Comparison of ENCODE assay signal across 11 mouse cellular contexts in the genomic region with DNA sequence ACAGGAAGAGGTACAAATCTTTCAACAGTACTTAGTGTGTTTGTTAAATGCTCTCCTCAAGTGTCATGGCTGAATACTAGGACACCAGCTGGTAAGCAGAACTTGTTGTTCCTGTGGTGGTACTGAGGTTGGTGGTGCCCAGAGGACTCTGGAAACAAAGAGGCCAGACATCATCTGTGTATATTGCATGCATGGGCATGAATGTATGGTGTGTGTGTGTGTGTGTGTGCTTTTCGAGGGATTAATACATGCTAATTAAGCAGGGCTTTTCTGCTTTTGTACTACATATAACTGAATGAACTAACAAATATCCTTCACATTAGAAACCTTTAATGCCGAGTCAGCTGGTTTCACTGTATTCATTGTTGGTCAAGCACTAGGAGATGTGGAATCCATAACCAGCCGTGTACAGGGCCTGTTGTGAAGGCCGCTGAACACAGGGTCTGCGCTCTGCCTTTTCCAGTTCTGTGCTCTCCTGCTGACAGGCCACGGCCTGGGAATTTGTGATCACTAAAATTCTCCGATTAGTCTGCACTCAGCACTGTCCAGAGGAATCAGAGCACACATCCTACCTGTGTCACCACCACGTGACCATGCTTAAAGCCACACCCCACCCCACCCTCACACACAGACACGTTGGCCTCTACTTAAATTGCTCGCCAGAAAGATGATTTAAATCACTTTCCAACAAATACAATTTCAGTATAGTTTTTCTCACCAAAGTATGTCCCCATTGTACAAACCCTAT.
DNase-seq lines count a peak whose midpoint lies in the region; ATAC-seq and TF ChIP-seq lines count a peak whose summit lies in the region.
"Had no signal": no experiment of that assay in that cellular context is flagged by ENCODE, and none has a peak within 500 bp of the region (broad histone marks: within the 10 kb centered on the region; RNA-seq: fewer than 3 reads in every experiment).

No protein-coding gene starts in this region.

- no peak overlapping the region for H3K4me2 ChIP-seq in forebrain, embryonic 12.5 days
- no peak overlapping the region for H3K4me2 ChIP-seq in forebrain, embryonic 16.5 days (ENCODE audit: low read length)
- no peak overlapping the region for H3K4me2 ChIP-seq in lung, embryonic 14.5 days
- H3K4me2 ChIP-seq: liver, embryonic 11.5 days had no signal

- H3K9me3 ChIP-seq in forebrain, embryonic 12.5 days, result no peaks in the 10 kb centered on the region
- H3K9me3 ChIP-seq in forebrain, embryonic 16.5 days (ENCODE audit: control insufficient read depth, low read length), result no peaks in the 10 kb centered on the region
- no peaks in the 10 kb centered on the region for H3K9me3 ChIP-seq in lung, embryonic 14.5 days (ENCODE audit: low read depth, low read length)
- H3K9me3 ChIP-seq in embryonic facial prominence, embryonic 10.5 days, result no peaks in the 10 kb centered on the region
- no peaks in the 10 kb centered on the region for H3K9me3 ChIP-seq in limb, embryonic 10.5 days (replicated peaks)

- H3K9ac ChIP-seq in forebrain, embryonic 12.5 days, result no peak overlapping the region
- H3K9ac ChIP-seq in forebrain, embryonic 16.5 days (replicated peaks; ENCODE audit: low read depth, low read length), result no peak overlapping the region
- no peak overlapping the region for H3K9ac ChIP-seq in lung, embryonic 14.5 days

- peak overlapping the region; percentile 47; the same call in 1 of the 2 replicates for H3K27ac ChIP-seq in forebrain, embryonic 12.5 days
- H3K27ac ChIP-seq in forebrain, embryonic 16.5 days (ENCODE audit: low read length), result no peak overlapping the region
- peak overlapping the region; percentile 30; the same call in 1 of the 2 replicates for H3K27ac ChIP-seq in lung, embryonic 14.5 days (ENCODE audit: low read depth)
- H3K27ac ChIP-seq in embryonic facial prominence, embryonic 10.5 days (replicated peaks), result peak overlapping the region; percentile 24; the same call in 1 of the 2 replicates
- H3K27ac ChIP-seq in limb, embryonic 10.5 days, result 0 out of 2 replicates have a peak overlapping the region, but pooled peaks have one; percentile 25

- no peak for TF ChIP-seq CTCF in lung, embryonic 14.5 days (IDR thresholded peaks at IDR 0.05; ENCODE audit: low read depth)

- H3K4me1 ChIP-seq in forebrain, embryonic 12.5 days, result peaks cover 35% of the 10 kb centered on the region
- peaks cover 9% of the 10 kb centered on the region for H3K4me1 ChIP-seq in forebrain, embryonic 16.5 days (replicated peaks; ENCODE audit: control insufficient read depth, insufficient read depth, low read length)
- H3K4me1 ChIP-seq in lung, embryonic 14.5 days (ENCODE audit: insufficient read depth), result peaks cover 46% of the 10 kb centered on the region
- H3K4me1 ChIP-seq in embryonic facial prominence, embryonic 10.5 days, result peaks cover 60% of the 10 kb centered on the region
- peaks cover 31% of the 10 kb centered on the region for H3K4me1 ChIP-seq in limb, embryonic 10.5 days

- no peaks in the 10 kb centered on the region for H3K36me3 ChIP-seq in forebrain, embryonic 12.5 days (replicated peaks)
- H3K36me3 ChIP-seq in forebrain, embryonic 16.5 days (ENCODE audit: control insufficient read depth, insufficient read depth), result no peaks in the 10 kb centered on the region
- H3K36me3 ChIP-seq in lung, embryonic 14.5 days (ENCODE audit: insufficient read depth), result no peaks in the 10 kb centered on the region
- H3K36me3 ChIP-seq in embryonic facial prominence, embryonic 10.5 days (replicated peaks), result no peaks in the 10 kb centered on the region
- no peaks in the 10 kb centered on the region for H3K36me3 ChIP-seq in limb, embryonic 10.5 days

- no peak for DNase-seq in lung, embryonic 14.5 days
- DNase-seq in lung, adult 18-20 months, result no peak
- no peak for DNase-seq in embryonic facial prominence, embryonic 10.5 days (ENCODE audit: low spot score)
- no peak for DNase-seq in limb, embryonic 10.5 days (ENCODE audit: low spot score)
- no peak for DNase-seq in spleen, postnatal 4 days (ENCODE audit: low spot score in 2 of 2)
- no peak for DNase-seq in gastrocnemius, adult 8-10 months (ENCODE audit: low spot score in 2 of 2)
- DNase-seq: kidney, postnatal 10 days; spleen, adult 18-20 months had no signal

- 0 out of 2 replicates have a peak, but pooled peaks have one; percentile 44 for ATAC-seq in forebrain, embryonic 12.5 days (ENCODE audit: low FRiP score)
- ATAC-seq in forebrain, embryonic 16.5 days, result no peak
- ATAC-seq in lung, embryonic 14.5 days (ENCODE audit: insufficient read depth), result no peak

- H3K27me3 ChIP-seq in forebrain, embryonic 12.5 days, result peaks cover 7% of the 10 kb centered on the region; the same call in 1 of the 2 replicates
- H3K27me3 ChIP-seq in forebrain, embryonic 16.5 days (replicated peaks; ENCODE audit: control insufficient read depth, insufficient read depth, low read length), result no peaks in the 10 kb centered on the region
- H3K27me3 ChIP-seq in lung, embryonic 14.5 days (ENCODE audit: insufficient read depth, low read length), result no peaks in the 10 kb centered on the region
- no peaks in the 10 kb centered on the region for H3K27me3 ChIP-seq in embryonic facial prominence, embryonic 10.5 days (replicated peaks; ENCODE audit: low read depth, poor library complexity, severe bottlenecking)
- no peaks in the 10 kb centered on the region for H3K27me3 ChIP-seq in limb, embryonic 10.5 days (ENCODE audit: low read depth, poor library complexity, severe bottlenecking)

- no peak overlapping the region for H3K4me3 ChIP-seq in forebrain, embryonic 12.5 days (replicated peaks)
- H3K4me3 ChIP-seq in forebrain, embryonic 16.5 days (replicated peaks; ENCODE audit: low read length), result no peak overlapping the region
- H3K4me3 ChIP-seq in lung, embryonic 14.5 days (ENCODE audit: low read depth, low read length), result no peak overlapping the region
- no peak overlapping the region for H3K4me3 ChIP-seq in embryonic facial prominence, embryonic 10.5 days
- H3K4me3 ChIP-seq in limb, embryonic 10.5 days, result no peak overlapping the region

- WGBS in forebrain, embryonic 12.5 days, result 20% methylated on average over 10 of the region's 10 CpGs
- WGBS in forebrain, embryonic 16.5 days, result 30% methylated on average over 10 of the region's 10 CpGs
- WGBS in lung, embryonic 14.5 days, result 59% methylated on average over 10 of the region's 10 CpGs
- 58% methylated on average over 10 of the region's 10 CpGs for WGBS in embryonic facial prominence, embryonic 10.5 days
- 78% methylated on average over 10 of the region's 10 CpGs for WGBS in limb, embryonic 10.5 days
